Mouse (Mus musculus): ENCODE data around the gene Ror2. TPM values are rescaled to one million over a fixed set of nuclear protein-coding genes. Genes with fewer than 3 reads are reported as not detected.

The Ror2 gene
- polyA plus RNA-seq, 1 experiment from 2014 or later: 3.0 TPM

GRCm38 (mm10) chr13:53309661-53310160, 23.8 kb upstream of the Ror2 start:
- WGBS: 2% methylated on average over 15 of the region's 15 CpGs
- Histone ChIP-seq H3K9ac (replicated peaks; ENCODE audit: low read depth, low read length) (peak overlapping the region; percentile 53), H3K4me1 (replicated peaks; ENCODE audit: control insufficient read depth, insufficient read depth, low read length) (peaks cover 11% of the 10 kb centered on the region), H3K27me3 (replicated peaks; ENCODE audit: control insufficient read depth, insufficient read depth, low read length) (no peaks in the 10 kb centered on the region; the same call in 1 of the 2 replicates), H3K9me3 (ENCODE audit: control insufficient read depth, low read length) (no peaks in the 10 kb centered on the region), H3K36me3 (ENCODE audit: control insufficient read depth, insufficient read depth) (no peaks in the 10 kb centered on the region), H3K4me2 (ENCODE audit: low read length) (peak overlapping the region; percentile 49), H3K27ac (ENCODE audit: low read length) (peak overlapping the region; percentile 57), H3K4me3 (replicated peaks; ENCODE audit: low read length) (peak overlapping the region; percentile 20)
- ATAC-seq: peak; percentile 89

DNA sequence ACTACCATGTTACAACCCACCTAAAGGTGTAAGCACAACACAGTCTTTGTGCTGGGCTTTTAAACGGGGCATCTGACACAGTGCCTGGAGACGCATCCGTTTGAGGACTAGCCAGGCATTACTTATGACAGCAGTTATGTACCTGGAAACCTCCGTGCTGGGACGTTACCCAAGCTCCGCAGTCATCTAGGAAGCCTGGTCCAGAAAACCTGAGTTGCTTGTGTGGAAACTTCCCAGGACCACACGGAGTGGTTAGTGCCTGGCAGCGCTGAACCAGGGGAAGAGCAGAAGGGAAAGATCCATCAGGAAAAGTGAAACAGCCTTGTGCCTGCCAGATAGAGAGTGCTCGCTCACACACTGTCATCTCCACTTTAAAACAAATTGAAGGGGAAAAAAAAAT, 23.2 kb upstream of the Ror2 start:
- H3K36me3 ChIP-seq (ENCODE audit: control insufficient read depth, insufficient read depth): no peaks in the 10 kb centered on the region
- H3K4me1 ChIP-seq (replicated peaks; ENCODE audit: control insufficient read depth, insufficient read depth, low read length): peaks cover 11% of the 10 kb centered on the region
- H3K9ac ChIP-seq (replicated peaks; ENCODE audit: low read depth, low read length): no peak overlapping the region
- no peak overlapping the region for H3K27ac ChIP-seq (ENCODE audit: low read length)
- H3K4me2 ChIP-seq (ENCODE audit: low read length): peak overlapping the region; percentile 49; the same call in 1 of the 2 replicates
- 36% methylated on average over 9 of the region's 9 CpGs for WGBS
- H3K27me3 ChIP-seq (replicated peaks; ENCODE audit: control insufficient read depth, insufficient read depth, low read length): no peaks in the 10 kb centered on the region; the same call in 1 of the 2 replicates
- H3K9me3 ChIP-seq (ENCODE audit: control insufficient read depth, low read length): no peaks in the 10 kb centered on the region
- peak; percentile 55; the same call in 1 of the 2 replicates for ATAC-seq
- H3K4me3 ChIP-seq (replicated peaks; ENCODE audit: low read length): no peak overlapping the region

GRCm38 (mm10) chr13:53306836-53307235, 20.9 kb upstream of the Ror2 start:
- Histone ChIP-seq H3K9me3 (ENCODE audit: control insufficient read depth, low read length) (no peaks in the 10 kb centered on the region), H3K4me3 (replicated peaks; ENCODE audit: low read length) (no peak overlapping the region), H3K27ac (ENCODE audit: low read length) (no peak overlapping the region), H3K36me3 (ENCODE audit: control insufficient read depth, insufficient read depth) (no peaks in the 10 kb centered on the region), H3K4me1 (replicated peaks; ENCODE audit: control insufficient read depth, insufficient read depth, low read length) (peaks cover 11% of the 10 kb centered on the region), H3K27me3 (replicated peaks; ENCODE audit: control insufficient read depth, insufficient read depth, low read length) (no peaks in the 10 kb centered on the region; the same call in 1 of the 2 replicates), H3K9ac (replicated peaks; ENCODE audit: low read depth, low read length) (no peak overlapping the region), H3K4me2 (ENCODE audit: low read length) (no peak overlapping the region)
- ATAC-seq: no peak
- WGBS: 56% methylated on average over 5 of the region's 5 CpGs

- Histone ChIP-seq H3K27ac (ENCODE audit: low read length) (no peak overlapping the region), H3K36me3 (ENCODE audit: control insufficient read depth, insufficient read depth) (no peaks in the 10 kb centered on the region), H3K27me3 (replicated peaks; ENCODE audit: control insufficient read depth, insufficient read depth, low read length) (no peaks in the 10 kb centered on the region; the same call in 1 of the 2 replicates), H3K9me3 (ENCODE audit: control insufficient read depth, low read length) (no peaks in the 10 kb centered on the region), H3K4me1 (replicated peaks; ENCODE audit: control insufficient read depth, insufficient read depth, low read length) (peaks cover 11% of the 10 kb centered on the region), H3K4me3 (replicated peaks; ENCODE audit: low read length) (no peak overlapping the region), H3K9ac (replicated peaks; ENCODE audit: low read depth, low read length) (no peak overlapping the region), H3K4me2 (ENCODE audit: low read length) (no peak overlapping the region)
- 84% methylated on average over 8 of the region's 8 CpGs for WGBS
- ATAC-seq: no peak
Observed at GRCm38 (mm10) chr13:53305256-53305655, 19.3 kb upstream of the Ror2 start.

- H3K36me3 ChIP-seq (ENCODE audit: control insufficient read depth, insufficient read depth): no peaks in the 10 kb centered on the region
Observed at GRCm38 (mm10) chr13:53302688-53303087, 16.8 kb upstream of the Ror2 start.

GRCm38 (mm10) chr13:53293065-53293464, 7.1 kb upstream of the Ror2 start:
- H3K4me2 ChIP-seq (ENCODE audit: low read length): no peak overlapping the region
- ATAC-seq: no peak
- H3K9ac ChIP-seq (replicated peaks; ENCODE audit: low read depth, low read length): no peak overlapping the region
- H3K27ac ChIP-seq (ENCODE audit: low read length): no peak overlapping the region
- H3K9me3 ChIP-seq (ENCODE audit: control insufficient read depth, low read length): no peaks in the 10 kb centered on the region
- WGBS: 84% methylated on average over 12 of the region's 12 CpGs
- H3K27me3 ChIP-seq (replicated peaks; ENCODE audit: control insufficient read depth, insufficient read depth, low read length): no peaks in the 10 kb centered on the region
- no peaks in the 10 kb centered on the region for H3K36me3 ChIP-seq (ENCODE audit: control insufficient read depth, insufficient read depth)
- H3K4me1 ChIP-seq (replicated peaks; ENCODE audit: control insufficient read depth, insufficient read depth, low read length): no peaks in the 10 kb centered on the region
- H3K4me3 ChIP-seq (replicated peaks; ENCODE audit: low read length): no peak overlapping the region

More at GRCm38 (mm10) chr13:53302688-53303087, 16.8 kb upstream of the Ror2 start:
- Histone ChIP-seq H3K4me2 (ENCODE audit: low read length) (no peak overlapping the region), H3K27ac (ENCODE audit: low read length) (no peak overlapping the region), H3K4me3 (replicated peaks; ENCODE audit: low read length) (no peak overlapping the region), H3K27me3 (replicated peaks; ENCODE audit: control insufficient read depth, insufficient read depth, low read length) (no peaks in the 10 kb centered on the region; the same call in 1 of the 2 replicates), H3K4me1 (replicated peaks; ENCODE audit: control insufficient read depth, insufficient read depth, low read length) (no peaks in the 10 kb centered on the region), H3K9me3 (ENCODE audit: control insufficient read depth, low read length) (no peaks in the 10 kb centered on the region), H3K9ac (replicated peaks; ENCODE audit: low read depth, low read length) (no peak overlapping the region)
- 86% methylated on average over 10 of the region's 10 CpGs for WGBS
- ATAC-seq: no peak

DNA sequence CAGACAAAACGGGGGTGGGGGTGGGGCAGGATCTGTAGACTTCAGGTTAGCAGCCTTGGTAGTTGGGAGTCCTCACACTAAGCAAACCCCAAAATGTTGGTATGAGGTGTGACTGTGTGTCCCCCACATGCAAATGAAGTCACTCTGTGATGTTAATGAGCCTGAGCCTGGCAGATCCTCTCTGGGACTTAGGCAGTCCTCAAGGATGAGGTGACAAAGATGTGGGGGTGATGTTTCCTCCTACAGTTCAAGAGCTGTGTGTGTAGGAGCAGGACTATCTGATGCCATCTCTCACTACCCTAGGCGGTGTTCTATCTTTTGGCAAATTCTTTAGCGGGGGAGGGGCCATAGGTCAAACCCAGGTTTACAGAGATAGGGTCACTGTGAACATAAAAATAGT, 6.3 kb upstream of the Ror2 start:
- no peak for ATAC-seq
- Histone ChIP-seq H3K9me3 (ENCODE audit: control insufficient read depth, low read length) (no peaks in the 10 kb centered on the region), H3K4me2 (ENCODE audit: low read length) (no peak overlapping the region), H3K9ac (replicated peaks; ENCODE audit: low read depth, low read length) (no peak overlapping the region), H3K4me1 (replicated peaks; ENCODE audit: control insufficient read depth, insufficient read depth, low read length) (no peaks in the 10 kb centered on the region), H3K27me3 (replicated peaks; ENCODE audit: control insufficient read depth, insufficient read depth, low read length) (no peaks in the 10 kb centered on the region), H3K27ac (ENCODE audit: low read length) (no peak overlapping the region), H3K36me3 (ENCODE audit: control insufficient read depth, insufficient read depth) (no peaks in the 10 kb centered on the region), H3K4me3 (replicated peaks; ENCODE audit: low read length) (no peak overlapping the region)
- WGBS: 44% methylated on average over 3 of the region's 3 CpGs

- ATAC-seq: peak; percentile 71
- no peaks in the 10 kb centered on the region for H3K9me3 ChIP-seq (ENCODE audit: control insufficient read depth, low read length)
- H3K36me3 ChIP-seq (ENCODE audit: control insufficient read depth, insufficient read depth): no peaks in the 10 kb centered on the region
- no peaks in the 10 kb centered on the region; the same call in 1 of the 2 replicates for H3K27me3 ChIP-seq (replicated peaks; ENCODE audit: control insufficient read depth, insufficient read depth, low read length)
- under 1% methylated on average over 35 of the region's 35 CpGs for WGBS
- H3K27ac ChIP-seq (ENCODE audit: low read length): no peak overlapping the region
- H3K4me1 ChIP-seq (replicated peaks; ENCODE audit: control insufficient read depth, insufficient read depth, low read length): peaks cover 18% of the 10 kb centered on the region
- H3K4me2 ChIP-seq (ENCODE audit: low read length): peak overlapping the region; percentile 70
- peak overlapping the region; percentile 71 for H3K9ac ChIP-seq (replicated peaks; ENCODE audit: low read depth, low read length)
- peak overlapping the region; percentile 50 for H3K4me3 ChIP-seq (replicated peaks; ENCODE audit: low read length)
Observed at GRCm38 (mm10) chr13:53285261-53285755, 616 bp downstream of the Ror2 start.

GRCm38 (mm10) chr13:53284740-53285191, 1.2 kb downstream of the Ror2 start:
- Histone ChIP-seq H3K36me3 (ENCODE audit: control insufficient read depth, insufficient read depth) (no peaks in the 10 kb centered on the region), H3K27me3 (replicated peaks; ENCODE audit: control insufficient read depth, insufficient read depth, low read length) (no peaks in the 10 kb centered on the region; the same call in 1 of the 2 replicates), H3K4me1 (replicated peaks; ENCODE audit: control insufficient read depth, insufficient read depth, low read length) (peaks cover 18% of the 10 kb centered on the region), H3K9me3 (ENCODE audit: control insufficient read depth, low read length) (no peaks in the 10 kb centered on the region), H3K4me3 (replicated peaks; ENCODE audit: low read length) (peak overlapping the region; percentile 50), H3K4me2 (ENCODE audit: low read length) (peak overlapping the region; percentile 70), H3K27ac (ENCODE audit: low read length) (no peak overlapping the region), H3K9ac (replicated peaks; ENCODE audit: low read depth, low read length) (peak overlapping the region; percentile 71; the same call in 1 of the 2 replicates)
- no peak for ATAC-seq
- 3% methylated on average over 17 of the region's 17 CpGs for WGBS
